Mouse (Mus musculus) embryonic facial prominence, embryonic 15.5 days (tissue): ENCODE measurements around the gene Trappc5. TPM values are rescaled to one million over a fixed set of nuclear protein-coding genes. Genes with fewer than 3 reads are reported as not detected.

Experiments used
- ATAC-seq: fragments of 200-750 bp; cut with Nextera tagmentation; 2 replicates; pipeline ENCODE4 v1.8.0; 2017; ENCODE audit warnings: low read depth, moderate TSS enrichment; ENCODE audit not compliant: insufficient number of reproducible peaks, low FRiP score, low TSS enrichment
- H3K27ac ChIP-seq: fragments of 300-500 bp; sonication (generic); replicated peaks from 2 replicates; pipeline ENCODE4 v1.5.1; 2015; ENCODE audit warnings: mild to moderate bottlenecking, inconsistent platforms
- H3K27me3 ChIP-seq: fragments of 300-500 bp; sonication (generic); 2 replicates; pipeline ENCODE4 v1.6.1; 2015; ENCODE audit warnings: inconsistent platforms
- H3K36me3 ChIP-seq: fragments of 300-500 bp; sonication (generic); 2 replicates; pipeline ENCODE4 v1.6.1; 2015; ENCODE audit warnings: mild to moderate bottlenecking, inconsistent platforms
- H3K4me1 ChIP-seq: fragments of 300-500 bp; sonication (generic); 2 replicates; pipeline ENCODE4 v1.6.1; 2015; ENCODE audit warnings: inconsistent platforms
- H3K4me2 ChIP-seq: fragments of 300-500 bp; sonication (generic); replicated peaks from 2 replicates; pipeline ENCODE4 v1.6.1; 2015; ENCODE audit warnings: mild to moderate bottlenecking, inconsistent platforms
- H3K4me3 ChIP-seq: fragments of 300-500 bp; sonication (generic); replicated peaks from 2 replicates; pipeline ENCODE4 v1.5.1; 2015; ENCODE audit warnings: mild to moderate bottlenecking, inconsistent platforms
- H3K9ac ChIP-seq: fragments of 300-500 bp; sonication (generic); 2 replicates; pipeline ENCODE4 v1.6.1; 2015; ENCODE audit warnings: inconsistent platforms
- H3K9me3 ChIP-seq: fragments of 300-500 bp; sonication (generic); replicated peaks from 2 replicates; pipeline ENCODE4 v1.6.1; 2016; ENCODE audit warnings: inconsistent platforms
- WGBS: fragments of 180-500 bp; shearing (Covaris S2); methylation state at CpG from one replicate; pipeline ENCODE4 v1.1.7; 2015; 5-methylcytosine and 5-hydroxymethylcytosine counted together
- polyA plus RNA-seq: library from polyadenylated mRNA; unstranded; fragments of >200 nt; fragmentation: Nextera tagmentation; extraction: Ambion mirVana; gene quantifications from 2 replicates; pipeline ENCODE4 v1.2.1, GENCODE M21; 2015

The Trappc5 gene
- polyA plus RNA-seq, 1 experiment from 2014 or later, result 40.6 TPM

- 92% methylated on average over 23 of the region's 23 CpGs for WGBS
- no peak overlapping the region for H3K4me2 ChIP-seq
- ATAC-seq, result no peak
- peaks cover 12% of the 10 kb centered on the region for H3K4me1 ChIP-seq
- H3K27me3 ChIP-seq, result no peaks in the 10 kb centered on the region
- no peak overlapping the region for H3K4me3 ChIP-seq
- H3K36me3 ChIP-seq, result peaks cover 28% of the 10 kb centered on the region
- H3K9me3 ChIP-seq, result no peaks in the 10 kb centered on the region
- H3K27ac ChIP-seq, result no peak overlapping the region
- no peak overlapping the region for H3K9ac ChIP-seq
Measured at GRCm38 (mm10) chr8:3679236-3679635, 3.1 kb downstream of the Trappc5 start.

DNA sequence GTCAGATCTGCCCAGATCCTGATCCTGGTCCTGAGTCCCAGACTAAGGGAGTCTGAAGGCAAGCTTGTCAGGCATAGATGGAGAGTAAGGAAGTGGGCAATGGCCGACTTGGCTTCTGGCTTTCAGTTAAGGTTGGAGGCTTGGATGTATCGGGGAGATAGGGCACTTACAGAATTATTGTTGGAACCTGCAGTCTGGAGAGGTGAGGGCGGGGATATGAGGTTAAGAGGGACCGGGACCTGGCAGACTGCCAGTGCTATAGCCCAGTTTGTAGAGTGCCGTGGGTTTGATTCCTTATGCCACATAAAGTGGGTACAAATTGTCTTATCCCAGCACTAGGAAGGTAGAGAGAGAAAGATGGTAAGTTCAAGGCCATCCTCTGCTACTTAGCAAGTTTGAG is 3.6 kb downstream of the Trappc5 start:
- 90% methylated on average over 5 of the region's 5 CpGs for WGBS
- no peak for ATAC-seq
- H3K4me2 ChIP-seq, result no peak overlapping the region
- no peaks in the 10 kb centered on the region for H3K9me3 ChIP-seq
- no peak overlapping the region for H3K4me3 ChIP-seq
- H3K4me1 ChIP-seq, result peaks cover 12% of the 10 kb centered on the region
- no peaks in the 10 kb centered on the region for H3K27me3 ChIP-seq
- no peak overlapping the region for H3K27ac ChIP-seq
- H3K9ac ChIP-seq, result no peak overlapping the region
- H3K36me3 ChIP-seq, result peaks cover 28% of the 10 kb centered on the region

GRCm38 (mm10) chr8:3682435-3682834 is 6.3 kb downstream of the Trappc5 start:
- 88% methylated on average over 5 of the region's 5 CpGs for WGBS
- no peak overlapping the region for H3K27ac ChIP-seq
- ATAC-seq, result no peak

DNA sequence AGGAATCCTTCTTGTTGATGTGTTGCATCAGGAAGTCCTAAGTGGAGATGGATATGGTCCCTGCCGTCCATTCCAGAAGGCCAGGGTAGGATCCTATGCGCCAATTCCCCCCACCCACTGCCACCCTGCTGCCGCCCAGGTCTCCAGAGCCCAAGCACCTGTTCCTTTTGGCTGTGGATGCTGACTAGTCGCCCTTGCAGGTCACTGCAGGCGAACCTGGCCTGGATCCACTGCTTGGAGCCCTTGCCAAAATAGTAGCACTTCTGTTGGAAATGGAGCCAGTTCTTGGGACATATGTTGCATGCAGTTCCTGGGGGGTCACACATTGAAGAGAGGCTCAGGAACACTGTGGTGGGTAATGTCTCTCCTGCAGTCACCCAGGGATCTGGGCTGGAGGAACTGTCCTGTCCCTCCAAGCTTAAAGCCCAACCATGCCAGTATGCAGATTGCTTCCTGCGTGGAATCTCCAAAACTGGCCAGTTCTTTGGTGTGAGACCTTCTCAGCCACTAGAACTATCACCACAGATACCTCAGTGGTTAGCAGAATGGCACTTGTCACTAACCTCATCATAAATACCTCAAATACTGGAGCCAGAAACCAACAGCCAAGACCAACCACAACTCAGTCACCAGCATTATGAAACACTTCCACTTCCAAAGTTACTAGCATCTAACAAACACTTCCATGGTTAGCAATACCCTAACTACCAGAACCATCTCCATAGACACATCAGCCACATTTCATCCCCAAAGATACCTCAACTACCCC is 7.5 kb downstream of the Trappc5 start:
- Histone ChIP-seq H3K4me2 (no peak overlapping the region), H3K4me1 (no peaks in the 10 kb centered on the region; the same call in 1 of the 2 replicates), H3K27me3 (no peaks in the 10 kb centered on the region), H3K9me3 (no peaks in the 10 kb centered on the region), H3K9ac (no peak overlapping the region), H3K27ac (no peak overlapping the region), H3K36me3 (peaks cover 27% of the 10 kb centered on the region), H3K4me3 (no peak overlapping the region)
- 68% methylated on average over 6 of the region's 6 CpGs for WGBS
- ATAC-seq, result no peak

More at GRCm38 (mm10) chr8:3682435-3682834, 6.3 kb downstream of the Trappc5 start:
- no peak overlapping the region for H3K4me2 ChIP-seq
- H3K27me3 ChIP-seq, result no peaks in the 10 kb centered on the region
- H3K4me3 ChIP-seq, result no peak overlapping the region
- no peaks in the 10 kb centered on the region for H3K9me3 ChIP-seq
- peaks cover 9% of the 10 kb centered on the region for H3K4me1 ChIP-seq
- no peak overlapping the region for H3K9ac ChIP-seq
- peaks cover 28% of the 10 kb centered on the region for H3K36me3 ChIP-seq

GRCm38 (mm10) chr8:3684530-3684929 is 8.4 kb downstream of the Trappc5 start:
- Histone ChIP-seq H3K36me3 (peaks cover 18% of the 10 kb centered on the region), H3K4me3 (no peak overlapping the region), H3K27ac (no peak overlapping the region), H3K9ac (no peak overlapping the region), H3K4me2 (no peak overlapping the region), H3K4me1 (no peaks in the 10 kb centered on the region), H3K9me3 (no peaks in the 10 kb centered on the region), H3K27me3 (no peaks in the 10 kb centered on the region)
- ATAC-seq, result no peak

GRCm38 (mm10) chr8:3685422-3685821 is 9.3 kb downstream of the Trappc5 start:
- peaks cover 10% of the 10 kb centered on the region for H3K36me3 ChIP-seq
- no peaks in the 10 kb centered on the region for H3K27me3 ChIP-seq
- H3K9ac ChIP-seq, result no peak overlapping the region
- 62% methylated on average over 5 of the region's 5 CpGs for WGBS
- no peak overlapping the region for H3K4me3 ChIP-seq
- ATAC-seq, result no peak
- H3K4me2 ChIP-seq, result no peak overlapping the region
- no peaks in the 10 kb centered on the region for H3K4me1 ChIP-seq
- no peak overlapping the region for H3K27ac ChIP-seq
- H3K9me3 ChIP-seq, result no peaks in the 10 kb centered on the region

DNA sequence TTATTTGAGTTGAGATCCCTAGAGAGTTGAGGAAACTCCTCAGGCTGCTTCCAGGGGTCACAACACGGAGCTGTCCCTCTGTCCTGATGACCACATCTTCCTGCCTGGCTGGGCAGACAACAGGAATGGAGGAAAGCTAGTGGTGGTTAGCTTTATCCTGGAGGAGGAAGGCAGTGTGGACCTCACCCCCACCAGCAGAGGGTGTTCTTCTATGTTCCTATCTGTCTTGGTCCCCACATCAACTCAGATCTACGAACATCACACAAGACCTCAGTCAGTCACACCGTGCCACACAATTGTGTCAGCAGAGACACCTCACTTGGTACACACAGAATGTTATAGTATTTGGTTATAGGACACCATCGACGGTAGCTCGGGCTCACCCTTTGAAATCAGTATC is 11.4 kb downstream of the Trappc5 start:
- no peaks in the 10 kb centered on the region for H3K9me3 ChIP-seq
- H3K27me3 ChIP-seq, result no peaks in the 10 kb centered on the region
- no peak for ATAC-seq
- H3K4me2 ChIP-seq, result no peak overlapping the region
- H3K27ac ChIP-seq, result no peak overlapping the region
- no peak overlapping the region for H3K9ac ChIP-seq
- H3K4me3 ChIP-seq, result no peak overlapping the region
- H3K36me3 ChIP-seq, result peaks cover under 1% of the 10 kb centered on the region; the same call in 1 of the 2 replicates
- no peaks in the 10 kb centered on the region for H3K4me1 ChIP-seq
- 78% methylated on average over 6 of the region's 6 CpGs for WGBS

DNA sequence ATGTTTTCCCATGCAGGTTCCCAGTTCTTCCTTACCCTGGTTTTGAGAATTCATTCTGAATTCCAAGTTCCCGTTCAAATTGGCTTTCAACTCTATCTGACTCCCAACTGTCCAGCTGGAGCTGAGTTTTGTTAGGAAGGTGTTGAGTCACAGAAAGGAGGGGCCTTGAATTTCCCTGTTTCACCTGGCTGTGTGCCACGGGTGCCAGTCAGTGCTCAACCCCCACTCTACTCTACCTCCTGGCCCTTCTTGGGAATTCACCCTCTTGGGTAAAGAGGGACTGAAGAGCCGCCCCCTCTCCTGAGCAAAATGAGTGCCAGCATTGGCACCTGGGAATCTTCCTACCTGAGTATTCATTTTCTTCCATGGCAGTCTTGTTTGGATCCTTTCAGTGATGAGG is 14.7 kb downstream of the Trappc5 start:
- no peak for ATAC-seq
- 70% methylated on average over 3 of the region's 3 CpGs for WGBS
- Histone ChIP-seq H3K36me3 (no peaks in the 10 kb centered on the region), H3K27ac (no peak overlapping the region), H3K4me2 (no peak overlapping the region), H3K4me1 (no peaks in the 10 kb centered on the region), H3K4me3 (no peak overlapping the region), H3K9me3 (no peaks in the 10 kb centered on the region), H3K27me3 (no peaks in the 10 kb centered on the region), H3K9ac (no peak overlapping the region)

DNA sequence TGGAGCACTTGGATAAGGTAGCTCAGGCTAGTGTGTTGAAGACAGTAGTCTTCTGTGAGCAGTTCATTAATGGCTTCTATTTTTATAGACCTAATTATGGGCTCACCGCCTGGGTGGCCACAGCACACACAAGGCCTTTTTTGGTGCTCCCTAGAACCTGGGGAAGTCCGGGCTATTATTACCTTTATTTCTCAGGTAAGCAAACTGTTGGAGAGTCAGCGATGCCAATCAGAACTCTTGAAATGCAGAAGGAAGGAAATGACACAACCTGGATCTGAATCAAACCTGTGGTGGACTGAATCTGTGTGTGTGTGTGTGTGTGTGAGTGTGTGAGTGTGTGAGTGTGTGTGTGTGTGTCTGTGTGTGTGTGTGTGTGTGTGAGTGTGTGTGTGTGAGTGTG is 18.0 kb downstream of the Trappc5 start, which contains the start of gene Fcer2a:
Gene Fcer2a (minus strand): TSS at position 55 of the 400 bp plus-strand sequence.
- Histone ChIP-seq H3K9me3 (no peaks in the 10 kb centered on the region), H3K36me3 (no peaks in the 10 kb centered on the region), H3K27ac (no peak within 1 kb of the TSS), H3K4me3 (no peak within 1 kb of the TSS), H3K4me2 (no peak within 1 kb of the TSS), H3K4me1 (no peaks in the 10 kb centered on the region), H3K27me3 (no peaks in the 10 kb centered on the region), H3K9ac (no peak within 1 kb of the TSS)
- WGBS, result 78% methylated on average over 3 of the region's 3 CpGs
- ATAC-seq, result no peak

DNA sequence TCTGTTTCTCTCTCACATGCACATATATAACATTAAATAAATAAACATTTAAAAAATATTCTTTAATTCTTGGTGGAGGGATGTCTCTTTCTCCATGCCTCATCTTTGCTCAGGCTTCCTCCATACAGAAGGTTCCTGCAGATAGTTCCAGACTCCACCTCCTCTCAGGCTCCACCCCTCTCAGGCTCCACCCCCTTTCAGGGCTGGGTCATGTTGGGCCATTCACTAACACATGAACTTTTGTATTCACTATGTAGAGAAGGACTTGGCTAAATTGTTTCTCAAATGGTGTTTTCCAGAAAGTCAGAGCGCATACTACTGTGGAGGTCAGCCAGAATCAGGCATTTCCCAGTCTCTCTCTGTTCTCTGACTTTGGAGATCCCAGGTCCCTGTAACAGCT is 25.4 kb downstream of the Trappc5 start:
- Histone ChIP-seq H3K4me2 (no peak overlapping the region), H3K9me3 (no peaks in the 10 kb centered on the region), H3K4me3 (no peak overlapping the region), H3K4me1 (no peaks in the 10 kb centered on the region), H3K27me3 (no peaks in the 10 kb centered on the region), H3K27ac (no peak overlapping the region), H3K36me3 (no peaks in the 10 kb centered on the region), H3K9ac (no peak overlapping the region)
- WGBS, result 97% methylated on average over 1 of the region's 1 CpGs
- no peak for ATAC-seq

- no peak overlapping the region for H3K9ac ChIP-seq
- H3K9me3 ChIP-seq, result no peaks in the 10 kb centered on the region
- ATAC-seq, result no peak
- no peak overlapping the region for H3K4me2 ChIP-seq
- H3K36me3 ChIP-seq, result no peaks in the 10 kb centered on the region
- H3K4me1 ChIP-seq, result no peaks in the 10 kb centered on the region
- no peaks in the 10 kb centered on the region for H3K27me3 ChIP-seq
- no peak overlapping the region for H3K4me3 ChIP-seq
- H3K27ac ChIP-seq, result no peak overlapping the region
- WGBS, result 59% methylated on average over 4 of the region's 4 CpGs
Measured at GRCm38 (mm10) chr8:3705711-3706110, 29.6 kb downstream of the Trappc5 start.

DNA sequence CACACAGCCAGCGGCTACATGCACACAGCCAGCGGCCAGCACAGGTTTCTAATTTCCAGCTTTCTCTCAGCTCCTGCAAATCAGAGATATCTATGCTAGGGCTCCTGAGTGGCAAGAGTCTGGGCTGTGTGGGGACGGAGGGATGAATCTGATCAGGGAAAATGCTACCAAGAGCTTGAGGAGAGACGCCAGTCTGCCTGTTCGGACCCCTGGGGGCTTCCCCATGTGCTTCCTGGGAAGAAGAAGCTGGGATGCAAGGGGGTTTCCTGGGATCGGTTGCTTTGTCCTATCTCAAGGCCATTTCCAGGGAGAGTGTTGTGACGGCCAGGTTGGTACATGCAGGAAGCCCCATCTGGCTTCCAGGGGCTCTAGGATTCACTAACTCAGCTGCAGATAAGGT is 31.5 kb downstream of the Trappc5 start:
- ATAC-seq, result no peak
- Histone ChIP-seq H3K36me3 (no peaks in the 10 kb centered on the region), H3K9ac (no peak overlapping the region), H3K4me3 (no peak overlapping the region), H3K4me1 (no peaks in the 10 kb centered on the region), H3K9me3 (no peaks in the 10 kb centered on the region), H3K27ac (no peak overlapping the region), H3K27me3 (no peaks in the 10 kb centered on the region), H3K4me2 (no peak overlapping the region)
- 51% methylated on average over 7 of the region's 7 CpGs for WGBS
